Mouse (Mus musculus) ES-CJ7 (cell line): Measurements from ENCODE around the gene Lrrc8e.
A peak's percentile ranks its signal among the peaks of the same experiment; 100 is the strongest.
"Not testable (repeated sequence)": the region's sequence is repeated elsewhere in the genome, so short reads cannot be mapped to it uniquely, and the experiment has no call there.

Source experiments
- DNase-seq: peaks from one replicate; pipeline ENCODE4 v3.0.0; 2011; ENCODE audit warnings: low read depth, low spot score

Lrrc8e gene

GRCm38 (mm10) chr8:4219617-4220016, 7.0 kb upstream of the Lrrc8e start:
- no peak for DNase-seq

GRCm38 (mm10) chr8:4222059-4222458, 4.6 kb upstream of the Lrrc8e start:
- DNase-seq, result no peak

DNA sequence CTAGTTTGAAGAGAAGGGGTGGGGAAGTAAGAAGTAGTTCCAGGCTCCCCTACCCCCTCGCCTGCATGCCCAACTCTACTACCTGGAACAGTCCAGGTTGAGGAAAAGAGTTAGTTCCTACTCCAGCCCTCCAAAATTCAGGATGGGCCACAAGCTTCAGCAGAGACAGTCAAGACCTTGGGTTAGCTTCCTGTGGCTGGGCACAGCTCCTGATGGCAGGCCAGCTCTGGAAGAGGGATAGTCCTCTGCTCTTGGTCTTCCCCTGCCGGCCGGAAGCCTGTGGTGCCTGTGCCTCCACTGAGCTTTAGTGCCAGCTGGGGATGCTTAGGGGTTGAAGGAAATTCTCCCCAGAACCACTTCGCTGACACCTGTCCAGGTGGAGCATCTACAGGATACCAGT, 304 bp upstream of the Lrrc8e start:
- no peak for DNase-seq

GRCm38 (mm10) chr8:4227919-4228318, 1.3 kb downstream of the Lrrc8e start:
- DNase-seq, result no peak

DNA sequence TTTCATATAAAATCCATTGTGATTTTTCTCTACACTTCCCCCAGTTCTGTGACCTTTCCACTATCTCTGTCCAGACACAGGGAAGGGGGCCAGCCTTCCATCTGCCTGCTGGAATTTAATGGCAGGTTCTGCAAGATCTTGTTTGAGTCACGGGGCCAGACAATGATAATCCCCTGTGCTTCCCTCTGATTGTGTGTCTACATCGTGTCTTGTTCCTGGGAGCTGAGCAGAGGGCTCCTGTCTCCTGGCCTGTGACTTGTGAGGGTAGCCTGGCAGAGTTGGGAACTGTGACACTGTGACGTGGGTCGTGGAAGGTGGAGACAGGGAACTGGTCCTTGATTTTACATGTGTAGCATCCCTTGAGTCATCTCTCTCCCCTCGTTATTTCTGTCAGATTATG, 3.2 kb downstream of the Lrrc8e start:
- no peak for DNase-seq

- DNase-seq, result no peak
Observed at GRCm38 (mm10) chr8:4230612-4231351, 4.2 kb downstream of the Lrrc8e start.

DNA sequence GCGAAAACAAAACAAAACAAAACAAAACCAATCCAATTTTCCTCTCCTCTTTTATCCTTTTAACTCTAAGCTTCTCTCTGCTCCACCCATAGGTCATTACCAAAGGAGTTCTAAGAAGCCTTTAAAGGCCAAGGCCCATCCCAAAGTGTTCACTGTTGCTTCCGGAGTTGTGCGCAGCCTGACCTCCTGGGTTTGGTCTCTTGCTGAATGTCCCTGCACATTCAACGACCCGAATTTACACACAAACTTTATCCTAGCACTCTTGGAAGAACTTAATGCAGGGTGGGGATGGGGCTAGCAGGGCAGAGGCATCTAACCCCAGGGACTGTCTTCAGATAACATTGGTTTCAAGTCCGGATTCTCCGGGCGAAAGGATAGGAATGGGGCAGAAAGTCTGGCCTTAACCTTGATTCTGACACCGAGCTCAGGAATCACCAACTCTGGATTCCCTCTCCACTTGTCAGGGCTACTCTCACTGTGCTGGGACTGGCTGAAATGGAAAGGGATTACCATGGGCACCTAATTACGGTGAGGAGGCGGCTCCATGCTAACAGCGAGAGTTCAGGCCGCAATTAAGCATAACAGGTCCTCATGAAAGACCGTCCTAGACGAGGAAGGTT, 11.3 kb downstream of the Lrrc8e start:
- peak; percentile 56 for DNase-seq

- DNase-seq, result peak; percentile 100
Observed at GRCm38 (mm10) chr8:4238434-4239192, 12.0 kb downstream of the Lrrc8e start, which contains the start of the genes Map2k7 and Gm49320. Gene Map2k7, plus strand, starts transcription at chr8:4238740. Gene Gm49320, plus strand, starts transcription at chr8:4238865.

- DNase-seq, result no peak
Observed at GRCm38 (mm10) chr8:4239193-4239890, 12.7 kb downstream of the Lrrc8e start.

DNA sequence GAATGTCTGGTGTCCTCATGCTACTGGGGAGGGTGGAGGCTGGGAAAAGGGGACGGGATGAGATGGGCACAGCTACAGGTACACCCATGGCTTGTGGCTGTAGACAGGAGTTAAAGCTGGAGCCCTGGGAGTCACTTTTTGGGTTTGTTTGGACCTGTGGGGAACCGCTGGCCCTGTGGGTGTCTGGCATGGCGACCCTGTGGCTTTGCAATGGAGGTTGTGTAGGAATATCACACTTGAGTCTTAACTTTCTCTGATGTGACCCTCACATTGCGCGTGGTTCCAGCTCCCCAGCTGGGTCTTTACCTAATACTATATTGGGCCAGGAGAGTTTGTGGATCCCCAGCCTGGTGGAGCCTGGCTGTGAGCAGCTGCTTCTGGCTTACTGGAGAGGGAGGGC, 18.4 kb downstream of the Lrrc8e start:
- no peak for DNase-seq

GRCm38 (mm10) chr8:4245737-4246136, 19.1 kb downstream of the Lrrc8e start:
- no peak for DNase-seq

GRCm38 (mm10) chr8:4247241-4247640, 20.6 kb downstream of the Lrrc8e start:
- DNase-seq, result no peak

DNA sequence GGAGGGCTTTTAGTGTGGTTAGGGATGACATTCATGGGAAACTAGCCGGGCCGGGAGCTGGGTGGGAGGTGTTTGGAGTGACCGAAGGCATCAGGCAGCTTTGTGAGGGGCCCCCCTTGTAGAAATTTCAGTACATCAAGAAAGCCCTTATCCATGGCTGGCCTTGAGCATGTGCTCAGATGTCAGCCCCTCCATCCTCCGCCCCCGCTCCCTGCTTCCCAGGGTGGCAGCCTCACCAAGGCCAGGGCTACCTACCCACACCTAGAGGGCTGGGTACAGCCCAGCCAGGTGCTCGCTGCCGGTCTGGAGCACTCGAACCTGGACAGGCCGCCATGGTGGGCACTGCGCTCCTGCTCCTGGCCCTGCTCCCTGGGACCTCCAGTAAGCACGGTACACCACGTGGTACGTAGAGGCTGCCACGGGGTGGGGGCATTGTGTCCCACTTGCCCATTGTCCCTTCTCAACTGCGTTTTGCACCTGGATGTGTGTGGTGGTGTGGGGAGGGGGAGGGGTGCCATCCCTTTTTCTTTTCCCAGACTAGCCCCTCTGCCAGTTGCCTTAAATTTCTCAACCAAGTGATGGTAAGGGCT, 21.4 kb downstream of the Lrrc8e start, which contains the start of gene Tgfbr3l:
Tgfbr3l (plus strand) TSS at position 264 of the 590 bp plus-strand sequence.
- no peak for DNase-seq

GRCm38 (mm10) chr8:4249213-4249612, 22.6 kb downstream of the Lrrc8e start:
- DNase-seq, result peak; percentile 79

DNA sequence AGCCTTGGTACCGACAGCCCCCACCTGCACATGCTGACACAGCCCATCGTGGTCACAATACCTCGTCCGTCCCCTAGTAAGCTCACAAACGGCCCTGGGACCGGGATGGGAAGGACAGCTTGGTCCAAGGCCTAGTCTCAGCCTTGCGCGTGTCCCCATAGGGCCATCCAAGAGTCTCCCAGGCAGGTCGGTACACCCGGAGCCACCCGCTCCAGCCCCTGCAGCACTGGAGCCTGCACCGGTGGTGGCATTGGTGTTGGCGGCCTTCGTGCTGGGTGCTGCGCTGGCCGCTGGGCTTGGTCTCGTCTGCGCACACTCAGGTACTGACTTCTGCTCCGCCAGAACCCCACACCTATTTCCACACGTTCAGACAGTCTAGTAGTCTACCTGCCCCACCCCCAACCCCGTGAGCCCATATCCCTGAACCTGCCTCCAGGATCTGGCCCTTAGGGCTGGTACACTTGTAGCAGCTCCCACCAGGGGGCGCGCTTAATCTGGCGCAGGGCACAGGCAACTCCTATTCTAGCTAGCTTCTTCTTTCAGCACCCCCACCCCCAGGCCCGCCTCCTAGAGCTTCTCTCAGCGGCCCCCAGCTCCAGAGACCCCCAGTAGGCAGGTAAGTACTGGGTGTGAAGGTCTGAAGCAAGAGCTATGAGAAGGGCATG, 23.8 kb downstream of the Lrrc8e start:
- peak; percentile 83 for DNase-seq

DNA sequence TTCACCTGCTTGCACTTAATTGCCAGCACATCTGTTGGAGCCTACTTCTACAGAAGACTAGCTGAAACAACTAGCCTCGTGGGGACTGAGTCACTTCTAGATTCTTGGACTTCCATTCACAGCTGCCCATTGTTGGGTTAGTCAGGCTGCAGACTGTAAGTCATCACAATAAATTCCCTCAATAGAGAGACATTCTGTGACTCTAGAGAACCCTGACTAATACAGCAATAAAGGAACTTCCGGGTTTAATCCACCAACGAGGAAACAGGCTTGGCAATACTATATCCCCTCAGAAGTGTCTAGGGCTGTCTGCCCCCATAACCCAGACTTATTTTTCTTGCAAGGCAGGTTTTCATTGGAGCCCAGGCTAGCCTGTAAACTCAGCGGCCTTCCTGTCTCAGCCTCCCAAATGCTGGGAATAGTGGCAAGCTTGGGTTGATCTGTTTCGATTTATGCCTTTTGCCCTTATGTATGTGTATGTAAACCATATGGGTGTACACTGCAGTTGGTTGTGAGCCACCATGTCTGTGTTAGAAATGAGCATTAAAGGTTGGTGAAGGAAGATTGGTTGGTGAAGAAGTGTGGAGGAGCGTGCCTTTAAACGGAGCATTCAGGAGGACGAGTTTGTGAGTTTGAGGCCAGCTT, 25.6 kb downstream of the Lrrc8e start:
- DNase-seq, result no peak

DNA sequence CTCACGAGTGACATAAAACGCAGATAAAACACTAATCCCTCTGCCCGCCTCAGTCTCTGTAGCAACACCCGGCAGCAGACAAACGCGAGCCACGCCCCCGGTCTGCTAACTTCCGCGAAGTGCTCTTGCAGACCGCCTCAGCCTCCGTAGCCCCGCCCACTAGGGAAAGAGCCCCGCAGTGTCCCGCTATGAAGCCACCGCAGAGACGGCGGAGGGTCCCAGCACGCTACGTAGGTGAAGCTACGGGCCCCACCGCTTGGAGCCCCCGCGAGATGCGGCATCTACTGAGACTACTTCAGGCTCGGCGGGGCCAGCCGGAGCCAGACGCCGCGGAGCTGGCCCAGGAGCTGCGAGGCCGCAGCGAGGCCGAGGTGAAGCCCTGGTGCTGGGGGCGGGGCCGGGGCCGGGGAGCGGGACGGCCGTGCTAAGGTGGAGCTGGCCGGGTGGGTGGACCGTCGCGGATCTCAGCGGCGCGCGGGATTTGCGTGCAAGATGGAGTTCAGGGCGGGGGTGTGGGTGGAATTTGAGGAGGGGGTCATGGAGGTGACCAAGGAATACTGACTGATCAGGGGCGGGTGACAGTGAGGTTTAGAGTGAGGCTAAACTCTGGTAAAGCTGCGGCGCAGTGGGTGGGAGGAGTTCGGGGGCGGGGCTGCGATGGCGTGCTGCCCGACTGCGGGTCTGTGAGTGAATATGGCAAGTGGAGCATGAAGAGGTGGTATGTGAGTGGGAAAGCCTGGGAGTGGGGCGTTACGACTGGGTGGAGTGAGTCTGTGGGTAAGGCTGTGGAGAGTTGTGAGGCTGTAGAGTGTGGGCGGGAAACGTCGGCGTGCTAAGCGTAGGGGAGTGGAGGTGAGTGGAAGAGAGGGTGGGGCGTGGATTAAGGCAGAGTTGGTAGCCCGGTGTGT, 26.6 kb downstream of the Lrrc8e start, which contains the start of gene Snapc2:
Snapc2 (plus strand) TSS at position 147 of the 908 bp plus-strand sequence.
- DNase-seq, result peak; percentile 96

GRCm38 (mm10) chr8:4254001-4254400, 27.4 kb downstream of the Lrrc8e start:
- DNase-seq, result peak; percentile 61

GRCm38 (mm10) chr8:4255471-4255870, 28.8 kb downstream of the Lrrc8e start:
- DNase-seq, result not testable (repeated sequence)
